Mouse (Mus musculus): ENCODE data around the gene Olfr159. TPM values are rescaled to one million over a fixed set of nuclear protein-coding genes. Genes with fewer than 3 reads are reported as not detected.

Olfr159 gene
- polyA plus RNA-seq, 1 experiment from 2014 or later = not detected

DNA sequence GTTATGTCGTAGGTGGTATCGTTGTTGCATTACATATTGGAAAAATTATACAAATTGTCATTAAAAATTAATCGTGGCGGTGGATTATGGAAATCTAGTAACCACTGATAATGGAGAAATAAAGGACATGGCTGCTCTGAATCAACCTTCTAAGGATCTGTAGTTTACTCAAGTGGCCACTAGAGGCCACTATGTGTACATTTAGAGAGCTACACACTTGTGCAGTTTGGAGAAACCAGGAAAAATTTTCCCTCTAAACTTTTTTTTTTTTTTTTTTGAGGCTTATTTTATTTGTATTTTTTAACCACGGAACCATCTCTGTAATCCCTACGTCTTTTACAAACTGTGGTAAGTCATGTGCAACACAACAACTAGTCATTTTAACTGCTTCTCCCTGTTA is 25.6 kb downstream of the Olfr159 start:
- no peaks in the 10 kb centered on the region for H3K9me3 ChIP-seq
- no peak overlapping the region for H3K27ac ChIP-seq
- ATAC-seq (ENCODE audit: low FRiP score) = no peak
- no peak overlapping the region for H3K4me3 ChIP-seq (replicated peaks)
- 18% methylated on average over 6 of the region's 6 CpGs for WGBS
- H3K27me3 ChIP-seq = no peaks in the 10 kb centered on the region
- H3K4me1 ChIP-seq = no peaks in the 10 kb centered on the region
- no peak overlapping the region for H3K9ac ChIP-seq
- no peak overlapping the region for H3K4me2 ChIP-seq
- H3K36me3 ChIP-seq (replicated peaks) = no peaks in the 10 kb centered on the region

DNA sequence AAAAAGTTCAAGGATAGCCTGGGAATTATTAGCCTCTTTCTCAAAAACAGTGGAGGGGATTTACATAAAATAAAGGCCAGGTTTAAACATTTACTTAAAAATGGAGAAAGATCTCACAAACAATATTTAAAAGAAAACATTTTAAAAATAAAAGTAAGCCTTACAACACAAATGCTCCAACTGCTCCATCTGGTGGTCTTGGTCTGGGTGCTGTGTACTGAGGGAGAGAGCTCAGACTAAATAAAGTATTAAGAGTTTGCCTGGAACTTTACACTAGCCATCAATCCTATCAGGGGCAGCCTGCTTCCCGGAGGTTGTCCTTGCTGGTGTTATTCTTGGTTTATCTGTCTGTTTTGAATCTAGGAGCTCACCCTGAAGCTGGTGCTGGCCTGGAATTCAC is 27.7 kb downstream of the Olfr159 start:
- ATAC-seq (ENCODE audit: low FRiP score) = no peak
- no peak overlapping the region for H3K9ac ChIP-seq
- H3K27ac ChIP-seq = no peak overlapping the region
- WGBS = 59% methylated on average over 1 of the region's 1 CpGs
- no peaks in the 10 kb centered on the region for H3K9me3 ChIP-seq
- H3K27me3 ChIP-seq = no peaks in the 10 kb centered on the region
- H3K4me2 ChIP-seq = no peak overlapping the region
- no peaks in the 10 kb centered on the region for H3K36me3 ChIP-seq (replicated peaks)
- no peaks in the 10 kb centered on the region for H3K4me1 ChIP-seq
- no peak overlapping the region for H3K4me3 ChIP-seq (replicated peaks)

DNA sequence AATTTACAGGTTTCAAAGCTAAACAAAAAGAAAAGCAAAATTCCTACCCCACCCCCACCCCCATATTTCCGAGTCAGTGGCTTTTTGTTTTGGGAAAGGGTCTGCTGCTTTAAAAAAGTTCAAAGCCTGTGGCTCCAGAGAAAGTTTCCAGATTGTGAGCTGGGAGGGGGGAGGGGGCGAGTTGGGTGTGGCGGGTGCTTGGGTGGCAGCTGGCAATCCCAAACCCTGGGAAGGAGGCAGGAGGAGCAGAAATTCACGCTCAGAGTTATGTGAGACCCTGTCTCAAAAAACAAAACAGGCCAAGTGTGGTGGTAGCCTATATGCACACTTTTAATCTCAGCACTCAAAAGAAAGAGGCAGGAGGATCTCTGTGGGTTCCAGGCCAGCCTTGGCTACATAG is 28.2 kb downstream of the Olfr159 start:
- Histone ChIP-seq H3K9ac (no peak overlapping the region), H3K27ac (no peak overlapping the region), H3K4me2 (no peak overlapping the region), H3K4me1 (no peaks in the 10 kb centered on the region), H3K9me3 (no peaks in the 10 kb centered on the region), H3K27me3 (no peaks in the 10 kb centered on the region), H3K4me3 (replicated peaks) (no peak overlapping the region), H3K36me3 (replicated peaks) (no peaks in the 10 kb centered on the region)
- 47% methylated on average over 4 of the region's 4 CpGs for WGBS
- ATAC-seq (ENCODE audit: low FRiP score) = no peak

DNA sequence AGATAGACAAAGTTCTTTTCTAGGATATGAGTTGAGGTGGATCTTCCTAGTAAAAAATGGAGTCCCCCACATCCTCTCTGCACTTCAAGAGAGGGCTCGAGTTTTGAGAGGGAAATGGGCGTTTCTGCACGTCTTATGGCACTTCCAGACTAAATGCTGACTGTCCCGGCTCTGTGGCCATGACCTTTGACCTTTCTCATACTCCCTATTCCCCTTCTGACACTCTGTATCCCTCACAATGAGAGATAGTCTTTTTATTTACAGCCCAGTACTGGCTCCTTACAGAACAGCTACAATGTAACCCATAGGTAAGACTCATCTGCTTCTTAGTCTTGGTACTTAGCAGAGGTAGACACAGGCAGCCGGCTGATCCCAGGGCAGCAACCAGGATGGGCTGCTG is 29.3 kb downstream of the Olfr159 start:
- H3K36me3 ChIP-seq (replicated peaks) = no peaks in the 10 kb centered on the region
- no peak overlapping the region for H3K27ac ChIP-seq
- 79% methylated on average over 5 of the region's 5 CpGs for WGBS
- H3K4me2 ChIP-seq = no peak overlapping the region
- H3K9ac ChIP-seq = no peak overlapping the region
- no peaks in the 10 kb centered on the region for H3K9me3 ChIP-seq
- H3K4me3 ChIP-seq (replicated peaks) = no peak overlapping the region
- no peaks in the 10 kb centered on the region for H3K4me1 ChIP-seq
- no peaks in the 10 kb centered on the region for H3K27me3 ChIP-seq
- ATAC-seq (ENCODE audit: low FRiP score) = no peak

DNA sequence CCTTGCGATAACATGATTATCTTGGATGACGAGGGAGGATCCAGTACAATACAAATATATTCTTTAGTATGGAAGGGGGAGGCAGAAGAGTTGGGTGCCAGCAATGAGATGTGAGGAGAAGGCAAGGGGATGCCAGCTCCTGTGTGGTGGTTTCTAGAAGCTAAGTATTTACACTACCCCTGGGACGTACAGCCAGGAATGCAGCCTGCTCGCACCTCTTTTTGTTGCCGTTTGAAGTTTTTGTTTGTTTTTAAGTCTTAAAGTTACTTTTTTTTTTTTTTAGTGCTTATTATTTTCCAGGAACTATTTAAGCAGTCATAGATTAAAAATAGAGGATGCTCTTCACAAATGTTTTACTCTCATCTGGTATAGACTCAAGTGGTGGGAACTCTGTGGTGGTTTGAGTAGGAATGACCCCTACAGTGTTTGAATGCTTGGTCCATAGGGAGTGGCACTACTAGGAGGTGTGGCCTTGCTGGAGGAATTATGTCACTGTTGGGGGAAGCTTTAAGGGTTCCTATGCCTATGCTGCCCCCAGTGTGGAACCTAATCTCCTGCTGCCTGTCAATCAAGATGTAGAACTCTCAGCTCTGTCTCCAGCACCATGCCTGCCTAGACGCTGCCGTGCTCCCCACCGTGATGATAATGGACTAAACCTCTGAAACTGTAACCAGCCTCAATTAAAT is 31.7 kb downstream of the Olfr159 start:
- no peaks in the 10 kb centered on the region for H3K36me3 ChIP-seq (replicated peaks)
- no peak overlapping the region for H3K4me3 ChIP-seq (replicated peaks)
- H3K9ac ChIP-seq = no peak overlapping the region
- no peak overlapping the region for H3K27ac ChIP-seq
- H3K27me3 ChIP-seq = no peaks in the 10 kb centered on the region
- H3K9me3 ChIP-seq = no peaks in the 10 kb centered on the region
- no peaks in the 10 kb centered on the region for H3K4me1 ChIP-seq
- no peak for ATAC-seq (ENCODE audit: low FRiP score)
- 80% methylated on average over 8 of the region's 8 CpGs for WGBS
- H3K4me2 ChIP-seq = no peak overlapping the region

DNA sequence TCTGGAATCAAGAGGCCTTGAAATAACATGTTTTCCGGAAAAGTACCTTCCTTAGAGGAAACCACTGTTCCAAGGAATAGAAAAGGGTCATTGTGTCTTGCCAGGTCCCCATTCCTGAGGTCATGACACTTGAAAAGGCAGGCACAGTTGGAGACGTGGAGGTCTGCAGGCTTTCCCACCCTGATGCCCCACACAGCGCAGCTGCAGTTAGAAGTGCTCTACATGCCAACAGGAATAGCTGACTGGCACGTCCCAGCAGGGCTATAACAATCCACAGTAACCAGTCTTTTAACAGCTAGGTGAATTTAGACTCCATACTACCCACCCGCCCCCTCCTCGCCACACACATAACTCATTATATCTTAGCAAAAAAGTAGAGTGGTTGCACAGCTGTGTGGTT is 33.7 kb downstream of the Olfr159 start:
- Histone ChIP-seq H3K4me1 (no peaks in the 10 kb centered on the region), H3K9me3 (no peaks in the 10 kb centered on the region), H3K27ac (no peak overlapping the region), H3K27me3 (no peaks in the 10 kb centered on the region), H3K36me3 (replicated peaks) (no peaks in the 10 kb centered on the region), H3K4me3 (replicated peaks) (no peak overlapping the region), H3K4me2 (no peak overlapping the region), H3K9ac (no peak overlapping the region)
- WGBS = 61% methylated on average over 6 of the region's 6 CpGs
- ATAC-seq (ENCODE audit: low FRiP score) = no peak

DNA sequence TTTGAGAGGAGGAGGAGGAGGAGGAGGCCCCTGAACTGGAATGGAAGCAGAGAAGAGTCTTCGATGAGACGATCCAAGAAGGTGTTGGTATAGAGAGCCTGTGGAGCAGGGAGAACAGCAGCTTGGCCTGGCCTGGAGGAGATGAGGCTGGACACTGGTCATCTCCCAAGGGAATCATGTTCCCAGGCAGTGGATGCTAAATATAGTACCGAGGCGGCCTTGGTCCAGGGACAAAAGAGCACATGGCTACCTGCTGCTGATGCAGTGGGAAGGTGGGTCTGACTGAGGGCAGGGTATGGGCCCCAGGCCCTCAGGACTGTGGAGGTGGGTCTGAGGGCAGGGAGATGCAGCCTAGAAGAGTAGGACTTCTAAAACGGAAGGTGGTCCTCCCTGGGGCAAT is 37.6 kb downstream of the Olfr159 start:
- Histone ChIP-seq H3K4me1 (0 out of 2 replicates have a peak, but pooled peaks cover 3% of the 10 kb centered on the region), H3K27me3 (0 out of 2 replicates have a peak, but pooled peaks cover 3% of the 10 kb centered on the region), H3K27ac (no peak overlapping the region), H3K4me2 (no peak overlapping the region), H3K36me3 (replicated peaks) (no peaks in the 10 kb centered on the region), H3K4me3 (replicated peaks) (no peak overlapping the region), H3K9me3 (no peaks in the 10 kb centered on the region), H3K9ac (no peak overlapping the region)
- WGBS = 85% methylated on average over 5 of the region's 5 CpGs
- ATAC-seq (ENCODE audit: low FRiP score) = no peak

DNA sequence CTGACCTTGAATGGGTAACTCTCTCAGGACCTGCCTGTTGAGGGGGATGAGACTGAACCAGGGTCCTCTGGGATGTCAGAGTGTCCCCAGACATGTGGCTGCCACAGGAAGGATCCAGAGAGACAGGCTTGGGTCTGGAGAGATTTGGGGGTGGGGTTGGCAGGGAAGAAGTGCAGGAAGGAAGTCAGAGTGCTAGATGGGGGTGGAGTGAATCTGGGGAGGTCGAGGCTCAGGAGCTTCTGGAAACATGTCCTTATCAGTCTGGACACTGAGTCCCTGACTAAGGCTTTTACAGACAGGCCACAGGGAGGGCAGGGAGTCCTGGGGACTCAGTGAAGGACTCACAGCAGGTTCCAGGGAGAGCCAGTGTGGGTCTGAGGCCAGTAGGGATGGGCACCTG is 38.6 kb downstream of the Olfr159 start:
- 24% methylated on average over 1 of the region's 1 CpGs for WGBS
- no peaks in the 10 kb centered on the region for H3K9me3 ChIP-seq

DNA sequence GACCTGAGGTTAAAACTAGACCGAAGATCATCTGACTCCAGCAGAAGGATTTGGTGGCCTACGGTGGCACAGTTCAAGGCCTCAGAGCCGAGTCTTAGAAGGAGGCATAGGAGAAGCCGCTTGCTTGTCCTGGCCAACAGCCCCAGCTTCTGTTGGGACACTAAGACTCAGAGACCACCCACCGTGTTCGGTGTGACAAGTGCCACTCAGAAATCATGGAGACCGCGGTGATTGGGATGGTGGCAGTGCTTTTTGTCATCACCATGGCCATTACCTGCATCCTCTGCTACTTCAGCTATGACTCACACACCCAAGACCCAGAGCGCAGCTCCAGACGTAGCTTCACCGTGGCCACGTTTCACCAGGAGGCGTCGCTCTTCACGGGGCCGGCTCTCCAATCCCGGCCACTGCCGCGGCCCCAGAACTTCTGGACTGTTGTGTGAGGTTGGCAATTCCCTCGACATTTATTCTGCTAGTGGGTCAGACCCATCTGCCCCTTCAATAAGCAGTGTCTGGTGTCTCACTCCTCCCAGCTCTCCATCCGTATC is 40.0 kb downstream of the Olfr159 start:
- H3K4me1 ChIP-seq = 0 out of 2 replicates have a peak, but pooled peaks cover 3% of the 10 kb centered on the region
- H3K27ac ChIP-seq = no peak overlapping the region
- H3K9me3 ChIP-seq = no peaks in the 10 kb centered on the region
- 0 out of 2 replicates have a peak, but pooled peaks cover 3% of the 10 kb centered on the region for H3K27me3 ChIP-seq
- H3K4me2 ChIP-seq = no peak overlapping the region
- no peak overlapping the region for H3K9ac ChIP-seq
- no peak overlapping the region for H3K4me3 ChIP-seq (replicated peaks)
- ATAC-seq (ENCODE audit: low FRiP score) = no peak
- H3K36me3 ChIP-seq (replicated peaks) = no peaks in the 10 kb centered on the region
- 74% methylated on average over 21 of the region's 21 CpGs for WGBS

More for the DNA sequence above, 38.6 kb downstream of the Olfr159 start:
- Histone ChIP-seq H3K36me3 (replicated peaks) (no peaks in the 10 kb centered on the region), H3K27me3 (0 out of 2 replicates have a peak, but pooled peaks cover 3% of the 10 kb centered on the region), H3K4me1 (0 out of 2 replicates have a peak, but pooled peaks cover 3% of the 10 kb centered on the region), H3K4me3 (replicated peaks) (no peak overlapping the region), H3K27ac (no peak overlapping the region), H3K4me2 (no peak overlapping the region), H3K9ac (no peak overlapping the region)
- ATAC-seq (ENCODE audit: low FRiP score) = no peak

DNA sequence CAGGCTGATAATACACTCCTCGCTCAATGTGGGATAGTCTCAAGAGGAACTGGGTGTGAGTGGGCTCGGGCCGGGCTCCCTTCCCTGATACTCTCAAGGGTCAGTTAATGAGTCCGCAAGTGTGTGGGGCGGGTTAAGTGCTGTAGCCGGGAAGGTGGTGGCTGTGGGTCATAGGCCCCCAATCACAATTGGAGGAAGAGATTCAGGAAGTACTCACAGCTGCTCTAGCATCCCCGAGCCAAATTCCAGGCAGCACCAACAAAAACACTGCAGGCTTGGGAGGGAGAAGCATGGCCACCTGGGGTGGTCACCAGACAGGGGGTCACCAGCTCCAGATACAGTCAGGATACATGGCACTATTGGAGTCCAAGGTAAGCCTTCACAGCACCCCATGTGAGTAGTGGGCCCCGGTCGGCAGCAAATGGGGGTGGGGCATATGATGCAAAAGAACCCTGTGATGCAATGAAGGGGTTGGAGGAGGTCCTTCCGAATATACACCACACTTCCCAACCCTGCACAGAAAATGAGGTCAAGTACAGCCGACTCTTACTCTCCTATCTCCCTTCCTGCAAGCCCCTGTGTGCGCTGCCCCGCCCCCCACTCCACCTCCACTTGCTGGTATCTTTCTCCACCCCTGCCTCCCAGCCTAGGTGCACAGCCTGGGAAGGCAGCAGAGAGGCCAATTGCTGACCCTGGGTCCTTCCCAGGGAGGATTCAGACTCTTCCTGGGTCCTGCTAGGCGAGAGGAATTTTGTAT is 40.8 kb downstream of the Olfr159 start, which contains the start of gene Spaar:
TSS of gene Spaar (plus strand) at position 241 of the 757 bp plus-strand sequence.
- H3K4me2 ChIP-seq = no peak within 1 kb of the TSS
- no peak within 1 kb of the TSS for H3K27ac ChIP-seq
- WGBS = 74% methylated on average over 14 of the region's 14 CpGs
- H3K36me3 ChIP-seq (replicated peaks) = no peaks in the 10 kb centered on the region
- H3K4me1 ChIP-seq = 0 out of 2 replicates have a peak, but pooled peaks cover 3% of the 10 kb centered on the region
- H3K9me3 ChIP-seq = no peaks in the 10 kb centered on the region
- no peak for ATAC-seq (ENCODE audit: low FRiP score)
- H3K9ac ChIP-seq = no peak within 1 kb of the TSS
- 0 out of 2 replicates have a peak, but pooled peaks cover 3% of the 10 kb centered on the region for H3K27me3 ChIP-seq
- H3K4me3 ChIP-seq (replicated peaks) = no peak within 1 kb of the TSS

DNA sequence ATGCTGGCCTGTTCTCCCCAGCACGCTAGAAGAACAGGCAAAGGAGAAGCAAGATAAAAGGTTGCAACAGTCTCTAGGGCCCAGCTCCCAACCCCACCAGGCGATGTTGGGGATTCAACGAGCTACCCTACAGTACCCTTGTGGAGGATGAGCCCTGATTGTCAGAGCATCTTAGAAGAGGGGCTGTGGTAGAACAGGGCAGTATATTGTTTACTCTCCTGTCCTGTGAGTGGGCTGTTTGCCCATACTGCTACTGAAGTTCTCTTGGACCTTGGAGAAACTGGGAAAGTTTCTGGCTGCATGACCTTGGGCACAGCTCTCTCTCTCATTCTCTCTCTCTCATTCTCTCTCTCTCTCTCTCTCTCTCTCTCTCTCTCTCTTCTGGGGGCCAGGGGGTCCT is 41.7 kb downstream of the Olfr159 start:
- Histone ChIP-seq H3K9me3 (no peaks in the 10 kb centered on the region), H3K27ac (no peak overlapping the region), H3K36me3 (replicated peaks) (no peaks in the 10 kb centered on the region), H3K4me1 (0 out of 2 replicates have a peak, but pooled peaks cover 3% of the 10 kb centered on the region), H3K27me3 (0 out of 2 replicates have a peak, but pooled peaks cover 3% of the 10 kb centered on the region), H3K9ac (no peak overlapping the region), H3K4me2 (no peak overlapping the region), H3K4me3 (replicated peaks) (no peak overlapping the region)
- ATAC-seq (ENCODE audit: low FRiP score) = no peak
- WGBS = 80% methylated on average over 3 of the region's 3 CpGs

DNA sequence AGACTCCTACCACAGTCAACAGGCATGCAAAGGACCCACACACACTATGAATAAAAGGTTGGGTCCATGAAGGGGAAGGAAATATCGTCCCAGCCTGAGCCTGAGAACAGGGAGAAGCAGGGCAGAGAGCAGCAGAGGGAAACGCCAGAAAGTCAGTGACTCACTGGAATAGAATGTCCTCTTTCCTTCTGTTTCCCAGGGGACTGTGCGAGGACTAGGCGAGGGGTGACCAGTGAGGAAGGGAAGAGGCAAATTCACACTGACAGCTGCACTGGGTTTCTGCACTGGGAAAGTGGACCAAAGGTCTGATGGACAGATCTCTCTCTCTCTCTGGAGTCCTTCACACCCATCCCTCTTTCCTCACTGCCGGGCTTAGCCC is 42.2 kb downstream of the Olfr159 start:
- Histone ChIP-seq H3K27ac (no peak overlapping the region), H3K9me3 (no peaks in the 10 kb centered on the region), H3K36me3 (replicated peaks) (no peaks in the 10 kb centered on the region), H3K4me1 (0 out of 2 replicates have a peak, but pooled peaks cover 3% of the 10 kb centered on the region), H3K4me2 (no peak overlapping the region), H3K9ac (no peak overlapping the region), H3K27me3 (0 out of 2 replicates have a peak, but pooled peaks cover 3% of the 10 kb centered on the region), H3K4me3 (replicated peaks) (no peak overlapping the region)
- WGBS = 69% methylated on average over 5 of the region's 5 CpGs
- no peak for ATAC-seq (ENCODE audit: low FRiP score)
